8 mouse cellular contexts compared by ENCODE assay signal in genomic region chr13:55362453-55363060, GRCm38 (mm10). TPM values are rescaled to one million over a fixed set of nuclear protein-coding genes. Genes with fewer than 3 reads are reported as not detected.
DNase-seq lines count a peak whose midpoint lies in the region; ATAC-seq and TF ChIP-seq lines count a peak whose summit lies in the region.

Lman2 (minus strand) TSS chr13:55362783.

- peak within 1 kb of the TSS; percentile 95 for H3K27ac ChIP-seq in bone marrow macrophage, adult 2 months (ENCODE audit: insufficient read depth, low read depth, low read length)
- H3K27ac ChIP-seq in embryonic fibroblast, embryonic 13.5 days (ENCODE audit: insufficient read depth, low read length), result peak within 1 kb of the TSS; percentile 65
- H3K27ac ChIP-seq in kidney, embryonic 14.5 days (ENCODE audit: low read depth, low read length), result peak within 1 kb of the TSS; percentile 77
- H3K27ac ChIP-seq in limb, embryonic 15.5 days, result peak within 1 kb of the TSS; percentile 96

- H3K4me1 ChIP-seq in bone marrow macrophage, adult 2 months (ENCODE audit: control insufficient read depth, insufficient read depth, low read length), result peaks cover 26% of the 10 kb centered on the region
- H3K4me1 ChIP-seq in embryonic fibroblast, embryonic 13.5 days (ENCODE audit: control insufficient read depth, insufficient read depth, low read length), result peaks cover 9% of the 10 kb centered on the region
- H3K4me1 ChIP-seq in kidney, embryonic 14.5 days (ENCODE audit: control insufficient read depth, insufficient read depth, low read length), result peaks cover 12% of the 10 kb centered on the region
- peaks cover 20% of the 10 kb centered on the region for H3K4me1 ChIP-seq in limb, embryonic 15.5 days

- H3K9me3 ChIP-seq in kidney, embryonic 14.5 days (ENCODE audit: control insufficient read depth, low read length), result no peaks in the 10 kb centered on the region
- no peaks in the 10 kb centered on the region for H3K9me3 ChIP-seq in limb, embryonic 15.5 days

- ATAC-seq in kidney, embryonic 14.5 days (ENCODE audit: low FRiP score, low TSS enrichment), result peak; percentile 99
- ATAC-seq in limb, embryonic 15.5 days (ENCODE audit: insufficient number of reproducible peaks, low FRiP score, low TSS enrichment, low read depth), result peak; percentile 98

- DNase-seq in A20 (ENCODE audit: low read depth, low spot score), result peak; percentile 98
- DNase-seq in heart, adult 9 months (ENCODE audit: low spot score in 2 of 2), result peak; percentile 99
- peak; percentile 94 for DNase-seq in monocyte, adult 2 months (ENCODE audit: low read depth in 1 of 2, low spot score in 2 of 2)
- DNase-seq in spleen, postnatal 36 days (ENCODE audit: low spot score in 2 of 2), result peak; percentile 96

- H3K36me3 ChIP-seq in kidney, embryonic 14.5 days (ENCODE audit: control insufficient read depth, insufficient read depth, low read length), result peaks cover 31% of the 10 kb centered on the region
- peaks cover 30% of the 10 kb centered on the region for H3K36me3 ChIP-seq in limb, embryonic 15.5 days

- peak within 1 kb of the TSS; percentile 85 for H3K4me2 ChIP-seq in kidney, embryonic 14.5 days (replicated peaks; ENCODE audit: low read depth, low read length)
- H3K4me2 ChIP-seq in limb, embryonic 15.5 days, result peak within 1 kb of the TSS; percentile 67

- WGBS in kidney, embryonic 14.5 days, result under 1% methylated on average over 35 of the region's 35 CpGs
- under 1% methylated on average over 35 of the region's 35 CpGs for WGBS in limb, embryonic 15.5 days

- TF ChIP-seq POLR2A in bone marrow macrophage, adult 2 months (IDR thresholded peaks at IDR 0.05; ENCODE audit: borderline replicate concordance, low read depth, low read length), result no peak
- peak; percentile 60 for TF ChIP-seq POLR2A in embryonic fibroblast, embryonic 13.5 days (IDR thresholded peaks at IDR 0.05; ENCODE audit: low read depth, low read length)

- TF ChIP-seq CTCF in bone marrow macrophage, adult 2 months (IDR thresholded peaks at IDR 0.05; ENCODE audit: low read depth, low read length), result no peak
- no peak for TF ChIP-seq CTCF in embryonic fibroblast, embryonic 13.5 days (IDR thresholded peaks at IDR 0.05; ENCODE audit: borderline replicate concordance, insufficient read depth, low read length)

- peak within 1 kb of the TSS; percentile 96 for H3K4me3 ChIP-seq in bone marrow macrophage, adult 2 months (ENCODE audit: insufficient read depth, low read length)
- peak within 1 kb of the TSS; percentile 99 for H3K4me3 ChIP-seq in embryonic fibroblast, embryonic 13.5 days (ENCODE audit: insufficient read depth, low read length)
- H3K4me3 ChIP-seq in kidney, embryonic 14.5 days (ENCODE audit: low read length), result peak within 1 kb of the TSS; percentile 72
- H3K4me3 ChIP-seq in limb, embryonic 15.5 days, result peak within 1 kb of the TSS; percentile 90

- peak within 1 kb of the TSS; percentile 71 for H3K9ac ChIP-seq in kidney, embryonic 14.5 days (ENCODE audit: low read depth, low read length)
- peak within 1 kb of the TSS; percentile 79 for H3K9ac ChIP-seq in limb, embryonic 15.5 days

- no peaks in the 10 kb centered on the region for H3K27me3 ChIP-seq in kidney, embryonic 14.5 days (ENCODE audit: control insufficient read depth, insufficient read depth, low read length)
- H3K27me3 ChIP-seq in limb, embryonic 15.5 days, result no peaks in the 10 kb centered on the region; the same call in 1 of the 2 replicates

RNA-seq across cellular contexts. Expression of gene Lman2, which starts in this region (rescaled TPM):
- polyA plus RNA-seq in bone marrow macrophage, adult 2 months (2012; ENCODE audit: insufficient read depth, insufficient read length, missing spikeins), result 94.1 and 94.6 TPM in 2 replicates
- 66.9 and 70.7 TPM in 2 replicates for polyA plus RNA-seq in embryonic fibroblast, embryonic 13.5 days (2011; ENCODE audit: insufficient read length, low read depth, missing spikeins)
- 75.0 and 108 TPM in 2 replicates for polyA plus RNA-seq in kidney, embryonic 14.5 days (2014; fragmentation: Nextera tagmentation; extraction: Ambion mirVana)
- polyA plus RNA-seq in limb, embryonic 15.5 days (2015; fragmentation: Nextera tagmentation; extraction: Ambion mirVana), result 104 and 109 TPM in 2 replicates

Comparison
In these comparisons a context has a peak if more than half of its experiments do, and no peak if none do; other contexts are left out.
1. Peak in every context shown above with its lines: DNase-seq, ATAC-seq, H3K4me3 ChIP-seq and H3K27ac ChIP-seq.